Mouse (Mus musculus) olfactory bulb, adult 2 months (tissue): ENCODE data around the gene Slc25a25. TPM values are rescaled to one million over a fixed set of nuclear protein-coding genes. Genes with fewer than 3 reads are reported as not detected.

ENCODE experiments used
- H3K27ac ChIP-seq: fragments of 200-500 bp; 2 replicates; pipeline ENCODE4 v1.5.1; 2012; ENCODE audit warnings: low read depth, low read length; ENCODE audit not compliant: insufficient read depth
- H3K4me1 ChIP-seq: fragments of 200-500 bp; 2 replicates; pipeline ENCODE4 v1.6.1; 2012; ENCODE audit warnings: low read length; ENCODE audit not compliant: control insufficient read depth, insufficient read depth
- H3K4me3 ChIP-seq: fragments of 200-500 bp; 2 replicates; pipeline ENCODE4 v1.5.1; 2012; ENCODE audit warnings: mild to moderate bottlenecking, low read depth, low read length, moderate library complexity; ENCODE audit not compliant: insufficient read depth
- CTCF ChIP-seq: fragments of 200-500 bp; IDR thresholded peaks from 2 replicates; pipeline ENCODE4 v1.5.1; 2012; ENCODE audit warnings: low read depth, mild to moderate bottlenecking, low read length, moderate library complexity; ENCODE audit not compliant: insufficient read depth
- POLR2A ChIP-seq: fragments of 200-500 bp; IDR thresholded peaks from 2 replicates; pipeline ENCODE4 v1.6.1; 2012; ENCODE audit warnings: mild to moderate bottlenecking, low read depth, low read length, moderate library complexity; ENCODE audit not compliant: insufficient read depth
- WGBS: fragments of 180-500 bp; shearing (Covaris S2); methylation state at CpG from one replicate; pipeline ENCODE4 v1.1.7; 2018; 5-methylcytosine and 5-hydroxymethylcytosine counted together
- polyA plus RNA-seq: library from polyadenylated mRNA; stranded (reverse); fragments of >200 nt; gene quantifications from 2 replicates; pipeline ENCODE4 v1.2.4, GENCODE M21; 2012; ENCODE audit warnings: low replicate concordance; ENCODE audit not compliant: missing spikeins, insufficient read depth, insufficient read length

Gene Slc25a25
- polyA plus RNA-seq, 1 experiment: not detected

DNA sequence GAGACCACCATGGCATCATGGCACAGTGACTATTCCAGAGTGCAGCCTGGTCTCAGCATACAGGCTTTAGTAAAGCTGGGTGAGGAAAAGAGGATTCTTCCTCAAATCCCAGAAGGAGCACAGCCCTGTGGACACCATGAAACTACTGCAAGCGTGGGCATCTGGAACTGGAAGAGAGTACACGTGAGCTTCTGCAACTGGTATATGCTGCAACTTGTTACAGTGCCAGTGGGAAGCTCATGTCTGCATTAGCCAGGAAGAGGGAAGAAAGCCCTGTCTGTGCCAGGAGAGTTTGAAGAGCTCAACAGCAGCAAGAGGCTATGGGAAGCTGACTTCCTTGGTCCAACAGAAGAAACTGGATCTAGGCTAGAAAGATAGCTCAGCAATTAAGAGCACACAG, 68.6 kb downstream of the Slc25a25 start:
- H3K4me1 ChIP-seq: peaks cover 9% of the 10 kb centered on the region; the same call in 1 of the 2 replicates
- H3K27ac ChIP-seq: no peak overlapping the region
- no peak overlapping the region for H3K4me3 ChIP-seq
- WGBS: 49% methylated on average over 2 of the region's 2 CpGs
- TF ChIP-seq POLR2A: no peak
- TF ChIP-seq CTCF: no peak

DNA sequence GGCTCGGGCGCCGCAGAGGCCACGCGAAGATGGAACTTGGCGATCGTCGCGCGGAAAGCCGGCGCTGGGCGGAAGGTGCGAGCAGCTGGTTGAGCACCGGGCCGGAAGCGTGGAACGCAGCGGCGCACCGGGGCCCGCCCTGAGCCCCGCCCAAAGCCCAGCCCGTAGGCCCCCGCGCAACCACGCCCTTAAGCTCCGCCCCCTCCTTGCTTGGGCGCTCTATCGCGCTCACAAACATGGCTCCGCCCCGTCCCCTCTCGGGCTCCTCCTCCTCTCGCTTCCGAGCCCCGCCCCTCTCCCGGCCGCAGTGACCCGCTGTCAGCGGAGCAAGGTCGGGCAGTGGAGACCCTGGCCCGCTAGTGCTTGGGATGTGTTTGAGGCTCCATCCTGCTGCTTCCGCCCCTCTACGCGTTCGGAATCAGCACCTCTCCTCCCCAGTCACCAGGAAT, 69.4 kb downstream of the Slc25a25 start, which contains the start of gene 1110008P14Rik:
Gene 1110008P14Rik (minus strand): TSS at position 164 of the 449 bp plus-strand sequence.
- WGBS: 1% methylated on average over 43 of the region's 47 CpGs
- no peak within 1 kb of the TSS for H3K27ac ChIP-seq
- peaks cover 9% of the 10 kb centered on the region; the same call in 1 of the 2 replicates for H3K4me1 ChIP-seq
- peak within 1 kb of the TSS; percentile 70 for H3K4me3 ChIP-seq
- TF ChIP-seq CTCF (no peak), POLR2A (no peak)

DNA sequence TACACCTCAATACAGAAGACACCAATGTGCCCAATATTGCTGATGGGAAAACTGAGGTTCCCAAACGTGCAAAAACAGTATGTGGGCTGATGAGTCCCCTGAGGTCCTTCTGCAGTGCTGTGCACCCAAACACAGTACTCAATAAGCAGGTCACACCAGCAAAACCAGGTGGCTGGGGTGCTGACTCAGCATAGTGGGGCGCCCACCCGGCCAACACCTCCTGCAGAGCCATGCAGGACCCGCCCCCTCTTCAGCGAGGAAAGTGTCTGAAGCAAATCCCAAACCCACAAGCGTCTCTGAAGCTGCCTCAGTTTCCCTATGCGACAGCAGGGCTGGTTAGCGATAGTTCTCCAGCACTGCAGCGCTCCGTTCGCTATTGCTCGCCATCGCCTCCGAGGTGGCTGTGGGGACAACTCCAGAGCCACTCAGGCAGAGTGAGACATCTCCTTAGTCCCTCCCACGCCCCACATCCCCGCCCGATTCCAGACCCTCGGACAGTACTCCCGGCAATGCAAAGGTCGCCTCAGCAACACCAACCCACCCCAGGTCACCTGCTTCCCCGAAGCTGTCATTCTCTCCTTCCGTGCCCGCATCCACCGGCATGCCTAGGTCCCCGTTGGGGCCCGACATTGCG, 70.0 kb downstream of the Slc25a25 start:
- H3K27ac ChIP-seq: no peak overlapping the region

DNA sequence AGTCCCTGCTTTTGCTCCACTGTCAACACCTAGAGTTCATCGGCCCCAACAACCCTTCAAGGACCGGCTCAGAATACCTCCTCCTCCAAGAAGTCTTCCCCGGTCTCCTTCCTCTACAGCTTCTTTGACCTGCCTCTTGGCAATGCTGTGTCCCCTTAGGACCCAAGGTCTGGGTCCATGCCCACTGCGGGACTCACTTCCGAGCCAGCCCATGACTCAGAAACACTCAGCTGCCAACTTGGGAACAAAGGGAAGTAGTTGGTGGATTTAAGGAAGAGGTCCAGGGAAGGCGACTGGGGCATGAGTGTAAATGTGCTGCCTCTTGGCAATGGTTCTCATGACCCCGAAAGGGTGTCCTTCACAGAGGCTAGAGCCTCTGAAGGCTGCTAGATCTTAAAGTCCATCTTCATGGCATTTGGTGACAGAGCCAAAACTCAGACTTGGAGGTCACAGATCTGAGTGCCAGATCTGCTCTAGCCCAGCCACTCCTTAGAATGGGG, 71.2 kb downstream of the Slc25a25 start:
- peaks cover 20% of the 10 kb centered on the region for H3K4me1 ChIP-seq
- TF ChIP-seq POLR2A: no peak
- TF ChIP-seq CTCF: no peak
- H3K4me3 ChIP-seq: no peak overlapping the region
- 58% methylated on average over 7 of the region's 7 CpGs for WGBS
- H3K27ac ChIP-seq: no peak overlapping the region

More for the DNA sequence above, 70.0 kb downstream of the Slc25a25 start:
- peak overlapping the region; percentile 70 for H3K4me3 ChIP-seq
- TF ChIP-seq POLR2A (no peak), CTCF (no peak)
- H3K4me1 ChIP-seq: peaks cover 9% of the 10 kb centered on the region; the same call in 1 of the 2 replicates
- 1% methylated on average over 27 of the region's 27 CpGs for WGBS

DNA sequence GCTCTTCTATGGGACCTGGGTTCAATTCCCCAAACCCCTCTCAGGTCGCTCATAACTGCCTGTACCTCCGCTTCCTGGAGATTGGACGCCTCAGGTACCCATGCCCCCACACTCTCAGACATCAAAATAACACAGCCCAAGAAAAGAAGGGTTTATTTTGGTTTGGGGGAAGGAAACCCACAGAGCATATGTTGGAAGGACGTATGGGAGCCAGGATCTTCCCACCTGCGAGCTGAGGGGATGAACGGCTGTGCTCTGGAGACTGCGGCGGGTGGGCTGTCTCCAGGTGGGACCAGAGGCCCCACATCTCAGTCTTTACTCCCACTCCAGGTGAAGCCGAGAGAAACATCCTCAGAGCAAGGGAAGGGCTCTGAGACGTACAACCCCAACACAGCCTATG, 74.3 kb downstream of the Slc25a25 start:
- Histone ChIP-seq H3K27ac (no peak overlapping the region), H3K4me1 (peaks cover 20% of the 10 kb centered on the region), H3K4me3 (no peak overlapping the region)
- TF ChIP-seq CTCF: no peak
- no peak for TF ChIP-seq POLR2A
- 94% methylated on average over 10 of the region's 10 CpGs for WGBS

DNA sequence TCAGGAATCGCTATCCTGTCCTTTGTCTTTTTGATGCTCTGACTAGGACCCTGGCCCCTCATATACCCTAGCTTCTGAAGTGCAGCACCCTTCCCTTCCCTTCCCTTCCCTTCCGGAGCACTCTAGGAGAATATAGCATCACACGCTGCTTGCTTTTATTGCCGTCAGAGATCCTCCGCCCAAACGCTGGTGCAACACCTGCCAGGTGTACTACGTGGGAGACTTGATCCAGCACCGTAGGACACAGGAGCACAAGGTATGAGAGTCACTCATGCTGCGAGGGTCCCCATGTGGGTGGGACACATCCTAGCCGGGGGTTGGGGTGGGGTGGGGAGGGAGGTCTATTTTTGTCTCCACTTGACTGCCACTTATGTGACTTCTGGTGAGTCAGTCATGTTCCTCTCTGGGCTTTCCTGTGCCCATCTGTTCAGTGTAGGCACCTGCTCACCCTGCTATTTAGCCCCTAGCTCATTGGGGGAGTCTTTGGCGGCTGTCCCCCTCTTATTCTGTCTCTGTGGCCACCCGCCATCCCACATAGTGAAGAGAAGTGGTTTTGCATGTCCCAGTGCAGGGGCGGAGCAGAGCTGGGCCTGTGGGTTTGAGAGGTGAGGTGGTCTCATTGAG, 75.8 kb downstream of the Slc25a25 start:
- H3K4me1 ChIP-seq: peaks cover 14% of the 10 kb centered on the region
- no peak for TF ChIP-seq POLR2A
- TF ChIP-seq CTCF: no peak
- H3K27ac ChIP-seq: no peak overlapping the region
- WGBS: 72% methylated on average over 13 of the region's 13 CpGs
- no peak overlapping the region for H3K4me3 ChIP-seq

DNA sequence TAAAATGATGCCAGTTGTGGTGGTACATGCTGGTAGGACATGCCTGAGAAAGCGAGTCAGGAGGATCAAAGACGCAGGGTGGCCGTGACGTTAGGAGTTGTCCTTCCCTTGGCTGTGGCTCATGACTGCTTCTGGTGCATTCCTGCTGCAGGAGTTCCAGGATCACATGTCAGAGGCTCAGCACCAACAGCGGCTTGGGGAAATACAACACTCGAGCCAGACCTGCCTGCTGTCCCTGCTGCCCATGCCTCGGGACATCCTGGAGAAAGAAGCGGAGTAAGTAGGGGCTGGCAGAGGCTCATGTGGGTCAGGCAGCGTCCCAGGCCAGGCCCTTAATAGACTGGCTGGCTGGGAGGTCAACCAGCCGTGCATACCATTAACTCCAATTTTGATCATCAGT, 77.1 kb downstream of the Slc25a25 start:
- Histone ChIP-seq H3K27ac (no peak overlapping the region), H3K4me1 (peaks cover 10% of the 10 kb centered on the region; the same call in 1 of the 2 replicates), H3K4me3 (no peak overlapping the region)
- no peak for TF ChIP-seq POLR2A
- WGBS: 88% methylated on average over 10 of the region's 10 CpGs

DNA sequence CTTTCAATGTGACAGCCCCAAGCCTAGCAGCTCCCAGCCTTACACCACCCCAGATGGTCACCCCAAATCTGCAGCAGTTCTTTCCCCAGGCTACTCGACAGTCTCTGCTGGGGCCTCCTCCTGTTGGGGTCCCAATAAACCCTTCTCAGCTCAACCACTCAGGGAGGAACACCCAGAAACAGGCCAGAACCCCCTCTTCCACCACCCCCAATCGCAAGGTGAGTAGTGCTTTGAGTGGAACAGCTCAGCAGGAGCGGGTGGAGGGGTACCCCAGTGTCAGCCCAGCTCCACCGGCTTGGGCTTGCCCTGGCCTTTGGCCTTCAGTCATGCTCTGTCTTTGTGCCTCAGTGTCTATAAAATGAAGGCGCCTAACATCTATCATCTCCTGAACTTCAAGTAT, 83.9 kb downstream of the Slc25a25 start:
- TF ChIP-seq POLR2A: no peak
- TF ChIP-seq CTCF: no peak
- H3K4me3 ChIP-seq: no peak overlapping the region

More for the DNA sequence above, 83.9 kb downstream of the Slc25a25 start:
- Histone ChIP-seq H3K4me1 (peaks cover 10% of the 10 kb centered on the region), H3K27ac (no peak overlapping the region)
- 94% methylated on average over 5 of the region's 5 CpGs for WGBS

Other genes with a start within 250 kb of the Slc25a25 start
- not detected in 2 replicates for gene Pomt1, start 214.9 kb downstream of the Slc25a25 start, polyA plus RNA-seq
- not detected in 2 replicates for gene Uck1, start 191.3 kb downstream of the Slc25a25 start, polyA plus RNA-seq
- gene Golga2, start 164.1 kb downstream of the Slc25a25 start, polyA plus RNA-seq: 105 TPM in 1 of 2 replicates, not detected in the other
- not detected in 2 replicates for gene Swi5, start 163.4 kb downstream of the Slc25a25 start, polyA plus RNA-seq
- not detected in 2 replicates for gene Ciz1, start 99.1 kb downstream of the Slc25a25 start, polyA plus RNA-seq
- 153 TPM in 1 of 2 replicates, not detected in the other for gene Dnm1, start 98.1 kb downstream of the Slc25a25 start, polyA plus RNA-seq
- gene 1110008P14Rik, start 69.5 kb downstream of the Slc25a25 start, polyA plus RNA-seq: not detected in 2 replicates
- not detected in 2 replicates for gene Lcn2, start 63.2 kb downstream of the Slc25a25 start, polyA plus RNA-seq
- not detected in 2 replicates for gene Ptges2, start 55.5 kb downstream of the Slc25a25 start, polyA plus RNA-seq
- not detected in 2 replicates for gene Naif1, start 988 bp downstream of the Slc25a25 start, polyA plus RNA-seq
- not detected in 2 replicates for gene Fam102a, start 83.9 kb upstream of the Slc25a25 start, polyA plus RNA-seq
- gene Dpm2, start 119.4 kb upstream of the Slc25a25 start, polyA plus RNA-seq: not detected in 2 replicates
- gene Pip5kl1, start 123.4 kb upstream of the Slc25a25 start, polyA plus RNA-seq: not detected in 2 replicates
- not detected in 2 replicates for gene 9430097D07Rik, start 124.2 kb upstream of the Slc25a25 start, polyA plus RNA-seq
- not detected in 2 replicates for gene St6galnac4, start 135.7 kb upstream of the Slc25a25 start, polyA plus RNA-seq
- not detected in 2 replicates for gene St6galnac6, start 148.3 kb upstream of the Slc25a25 start, polyA plus RNA-seq
- gene Ak1, start 170.3 kb upstream of the Slc25a25 start, polyA plus RNA-seq: not detected in 2 replicates
- gene Eng, start 195.2 kb upstream of the Slc25a25 start, polyA plus RNA-seq: not detected in 2 replicates